Mouse (Mus musculus) cerebral cortex, adult 2 months (tissue): ENCODE data around the gene Mgat5.

Experiments
- WGBS: fragments of 180-500 bp; shearing (Covaris S2); methylation state at CpG from one replicate; pipeline ENCODE4 v1.1.7; 2018; 5-methylcytosine and 5-hydroxymethylcytosine counted together

Mgat5 gene

DNA sequence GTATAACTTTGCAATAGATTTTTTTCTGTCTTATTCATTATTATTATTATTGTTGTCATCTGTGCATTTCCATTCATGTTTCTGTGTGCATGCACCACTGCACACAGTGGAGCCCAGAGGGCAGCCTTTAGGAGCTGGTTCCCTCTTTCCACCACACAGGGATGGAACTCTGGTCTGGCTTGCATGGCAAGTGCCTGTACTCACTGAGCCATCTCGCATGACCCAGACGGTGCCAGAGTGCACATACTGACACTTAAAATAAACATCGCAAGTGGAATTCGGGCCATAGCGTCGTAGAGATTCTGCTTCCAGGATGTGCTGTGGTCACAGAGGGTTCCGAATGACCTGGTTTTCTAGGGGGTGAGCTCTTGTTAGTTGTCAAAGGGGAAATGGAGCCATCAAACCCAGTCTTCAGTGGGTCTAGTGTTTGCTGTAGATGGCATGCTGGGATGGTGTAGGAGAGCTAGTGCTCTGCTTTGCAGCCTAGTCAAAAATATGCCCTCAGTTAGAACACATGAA lies 103.5 kb downstream of the Mgat5 start:
- 81% methylated on average over 7 of the region's 7 CpGs for WGBS

DNA sequence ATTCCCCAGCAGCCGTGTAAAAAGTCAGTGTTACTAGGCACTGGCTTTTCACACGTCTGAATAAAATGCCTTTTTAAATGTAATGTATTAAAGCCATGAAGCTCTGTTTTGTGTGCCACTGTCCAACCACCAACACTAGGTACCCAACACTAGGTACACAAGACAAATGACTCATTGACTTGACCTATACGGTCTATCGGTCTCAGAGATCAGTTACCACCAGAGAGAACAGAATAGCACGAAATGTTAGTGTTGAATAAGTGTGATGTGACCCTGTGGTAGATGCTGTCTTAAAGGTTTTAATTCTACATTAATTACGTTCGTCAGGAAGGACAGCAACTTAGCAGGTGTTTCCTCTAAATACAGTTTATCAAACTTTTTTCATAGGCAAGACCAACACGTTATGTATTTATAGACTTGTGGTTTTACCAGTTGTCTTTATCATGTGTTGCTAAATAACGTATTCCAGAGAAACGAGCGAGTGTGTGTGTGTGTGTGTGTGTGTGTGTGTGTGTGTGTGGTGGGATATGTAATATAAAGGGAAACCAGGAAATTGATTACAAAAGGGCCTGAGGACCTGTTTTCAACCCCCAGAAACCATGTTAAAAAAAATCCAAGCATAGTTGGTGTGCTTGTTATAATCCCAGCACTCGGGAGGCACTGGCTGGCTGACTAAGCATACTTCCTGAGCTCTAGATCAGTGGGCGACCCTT lies 104.3 kb downstream of the Mgat5 start:
- 83% methylated on average over 13 of the region's 13 CpGs for WGBS

- WGBS = 84% methylated on average over 5 of the region's 5 CpGs
Measured at GRCm38 (mm10) chr1:127310011-127310410, 105.2 kb downstream of the Mgat5 start.

DNA sequence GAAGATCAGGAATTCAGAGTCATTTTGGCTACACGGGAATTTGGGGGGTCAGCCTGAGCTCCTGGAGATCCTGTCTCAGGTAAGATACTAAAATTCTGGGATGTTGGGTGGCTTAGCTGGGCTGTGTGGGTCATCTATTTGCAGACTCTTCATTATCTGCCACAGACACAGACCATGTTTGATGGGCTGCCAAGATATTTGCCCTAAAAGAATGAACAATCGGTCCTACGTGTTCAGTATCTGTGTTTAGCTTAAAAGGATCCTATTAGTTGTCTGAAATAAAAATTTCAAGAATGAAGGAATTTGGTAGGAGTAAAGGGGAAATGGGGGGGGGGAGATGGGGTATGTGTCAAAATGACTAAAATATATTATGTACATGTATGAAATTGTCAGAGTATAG lies 105.9 kb downstream of the Mgat5 start:
- 78% methylated on average over 3 of the region's 3 CpGs for WGBS

GRCm38 (mm10) chr1:127313652-127314350 lies 109.0 kb downstream of the Mgat5 start:
- WGBS = 63% methylated on average over 8 of the region's 8 CpGs

- WGBS = 83% methylated on average over 13 of the region's 13 CpGs
Measured at GRCm38 (mm10) chr1:127315763-127316627, 111.2 kb downstream of the Mgat5 start.

DNA sequence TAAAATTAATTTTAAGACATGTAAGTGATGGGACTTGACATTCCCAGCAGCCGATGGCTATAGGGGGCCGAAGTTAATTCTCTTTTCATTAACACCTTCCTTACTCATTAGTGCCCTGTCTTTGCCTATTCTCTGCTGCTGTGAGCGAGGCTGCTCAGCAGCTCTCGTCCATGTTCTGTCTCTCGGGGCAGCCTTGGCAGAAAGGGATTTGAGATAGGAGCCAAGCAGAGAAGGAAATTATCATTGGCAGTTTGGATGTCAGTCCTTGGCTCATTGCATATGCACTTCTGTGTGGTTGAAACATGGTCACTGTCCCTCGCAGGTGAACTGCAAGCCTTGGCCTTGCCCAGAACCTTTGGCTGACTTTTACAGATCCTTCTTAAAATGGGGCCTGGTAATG lies 111.8 kb downstream of the Mgat5 start:
- WGBS = 74% methylated on average over 6 of the region's 6 CpGs

GRCm38 (mm10) chr1:127317541-127317940 lies 112.7 kb downstream of the Mgat5 start:
- 90% methylated on average over 9 of the region's 9 CpGs for WGBS

GRCm38 (mm10) chr1:127318486-127318885 lies 113.7 kb downstream of the Mgat5 start:
- 69% methylated on average over 7 of the region's 7 CpGs for WGBS

GRCm38 (mm10) chr1:127319768-127320167 lies 115.0 kb downstream of the Mgat5 start:
- 60% methylated on average over 6 of the region's 6 CpGs for WGBS

GRCm38 (mm10) chr1:127320956-127321355 lies 116.1 kb downstream of the Mgat5 start:
- 91% methylated on average over 10 of the region's 10 CpGs for WGBS

- WGBS = 66% methylated on average over 3 of the region's 3 CpGs
Measured at GRCm38 (mm10) chr1:127321638-127322037, 116.8 kb downstream of the Mgat5 start.

GRCm38 (mm10) chr1:127322169-127322805 lies 117.5 kb downstream of the Mgat5 start:
- 48% methylated on average over 5 of the region's 5 CpGs for WGBS

- 61% methylated on average over 8 of the region's 8 CpGs for WGBS
Measured at GRCm38 (mm10) chr1:127325601-127326198, 120.9 kb downstream of the Mgat5 start.

GRCm38 (mm10) chr1:127327773-127328172 lies 123.0 kb downstream of the Mgat5 start:
- WGBS = 55% methylated on average over 6 of the region's 6 CpGs

DNA sequence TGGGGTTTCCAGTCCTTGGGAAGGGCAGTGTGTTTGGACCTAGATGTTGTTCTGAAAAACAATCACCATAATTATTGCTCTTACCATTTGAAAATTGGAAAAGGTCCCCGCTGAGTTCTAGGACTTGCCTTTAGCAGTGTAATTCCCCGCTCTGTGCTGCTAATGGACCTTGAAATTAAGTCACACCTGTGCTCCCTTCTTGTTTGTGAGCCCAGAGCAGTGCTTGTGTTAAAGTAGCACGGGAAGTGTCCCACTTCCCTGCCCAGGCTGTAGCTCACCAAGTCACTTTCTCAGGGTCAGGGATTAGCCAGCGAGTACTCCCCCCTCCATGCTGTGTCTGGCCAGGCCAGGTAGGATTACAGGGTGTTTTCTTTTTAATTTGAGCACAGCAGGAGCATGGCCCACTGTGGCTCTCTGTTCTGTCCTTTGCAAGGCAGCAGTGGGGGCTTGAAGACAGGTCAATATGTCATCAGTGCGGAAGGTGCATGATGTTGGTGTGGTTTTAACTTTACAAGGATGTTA lies 123.6 kb downstream of the Mgat5 start:
- WGBS = 81% methylated on average over 5 of the region's 5 CpGs

DNA sequence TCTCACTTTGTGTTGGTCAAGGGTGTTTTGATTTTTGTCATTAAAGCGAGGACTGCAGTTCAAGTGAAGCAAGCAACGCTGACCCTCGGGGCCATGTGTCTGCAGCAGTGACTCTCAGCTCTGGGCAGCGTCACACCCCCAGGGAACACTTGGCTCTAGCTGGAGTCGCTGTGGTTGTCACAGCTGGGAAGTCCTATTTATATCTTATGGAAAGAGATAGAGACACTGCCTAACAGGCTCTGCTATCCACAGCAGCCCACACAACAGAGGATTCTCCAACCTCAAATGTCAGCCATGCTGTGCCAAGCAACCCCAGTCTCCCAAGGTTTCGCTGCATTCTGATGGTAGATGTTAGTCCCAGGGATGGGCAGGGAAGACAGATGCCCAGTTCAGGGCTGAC lies 125.0 kb downstream of the Mgat5 start:
- WGBS = 51% methylated on average over 6 of the region's 6 CpGs

DNA sequence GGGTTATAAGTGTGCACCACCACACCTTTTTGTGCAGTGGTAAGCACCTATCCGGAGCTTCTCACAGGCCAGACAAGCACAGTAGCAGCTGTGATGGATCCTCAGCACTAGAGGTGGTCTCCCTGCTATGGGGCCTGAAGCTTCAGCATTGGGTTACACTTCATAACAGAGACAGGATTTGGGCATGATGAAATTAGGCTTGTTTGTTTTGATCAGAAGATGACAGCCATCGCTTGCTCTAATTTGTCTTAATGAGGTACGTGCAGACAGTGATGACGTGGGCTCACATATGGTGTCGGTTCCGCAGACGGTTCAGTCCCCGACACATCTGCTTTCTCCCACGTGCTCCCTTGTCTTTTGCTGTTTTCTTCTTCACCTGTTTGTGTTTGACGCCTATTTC lies 132.9 kb downstream of the Mgat5 start:
- 66% methylated on average over 10 of the region's 10 CpGs for WGBS

- 57% methylated on average over 9 of the region's 9 CpGs for WGBS
Measured at GRCm38 (mm10) chr1:127338833-127339487, 134.1 kb downstream of the Mgat5 start.

DNA sequence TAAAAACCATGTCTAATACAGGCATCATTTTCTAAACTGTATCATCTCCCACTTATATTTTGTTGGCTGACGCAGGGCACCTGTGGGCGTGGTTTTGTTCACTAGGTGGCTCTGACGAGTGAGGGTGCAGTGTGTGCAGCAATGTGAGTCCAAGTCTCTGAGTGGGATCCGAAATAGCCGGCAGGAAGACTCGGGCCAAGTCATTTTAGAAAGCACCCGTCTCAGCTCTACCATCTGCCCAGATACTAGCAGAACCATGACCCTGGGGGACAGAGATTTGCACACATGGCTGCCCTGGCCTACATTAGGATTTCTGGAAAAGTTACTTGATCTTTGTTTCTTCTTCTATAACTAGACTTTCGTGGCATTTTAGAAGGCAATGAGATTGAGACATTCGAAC lies 135.5 kb downstream of the Mgat5 start:
- WGBS = 69% methylated on average over 9 of the region's 9 CpGs
